Mouse (Mus musculus) T-cell, adult 2 months (primary cell): Measurements from ENCODE around the gene Dpt.
"Not testable (repeated sequence)": the region's sequence is repeated elsewhere in the genome, so short reads cannot be mapped to it uniquely, and the experiment has no call there.

Source experiments
- DNase-seq: peaks from one replicate; pipeline ENCODE4 v3.0.0; 2022; ENCODE audit warnings: low spot score

Gene Dpt

DNA sequence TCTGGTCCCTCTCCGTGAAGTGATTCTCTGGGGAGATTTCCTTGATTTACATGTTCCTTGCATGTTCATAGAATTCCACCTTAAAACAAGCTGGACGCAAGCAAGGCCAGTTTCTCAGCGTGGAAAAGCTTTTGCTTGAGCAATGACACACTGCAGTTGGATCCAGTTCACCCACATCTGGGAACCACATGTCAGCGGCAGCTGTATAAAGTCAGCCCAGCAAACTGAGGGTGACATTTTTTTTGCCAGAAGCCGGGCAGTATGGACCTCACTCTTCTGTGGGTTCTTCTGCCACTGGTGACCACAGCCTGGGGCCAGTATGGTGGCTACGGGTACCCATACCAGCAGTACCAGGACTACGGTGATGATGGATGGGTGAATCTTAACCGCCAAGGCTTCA, at the start of gene Dpt:
Dpt (plus strand) TSS at position 174 of the 400 bp plus-strand sequence.
- DNase-seq, result no peak

DNA sequence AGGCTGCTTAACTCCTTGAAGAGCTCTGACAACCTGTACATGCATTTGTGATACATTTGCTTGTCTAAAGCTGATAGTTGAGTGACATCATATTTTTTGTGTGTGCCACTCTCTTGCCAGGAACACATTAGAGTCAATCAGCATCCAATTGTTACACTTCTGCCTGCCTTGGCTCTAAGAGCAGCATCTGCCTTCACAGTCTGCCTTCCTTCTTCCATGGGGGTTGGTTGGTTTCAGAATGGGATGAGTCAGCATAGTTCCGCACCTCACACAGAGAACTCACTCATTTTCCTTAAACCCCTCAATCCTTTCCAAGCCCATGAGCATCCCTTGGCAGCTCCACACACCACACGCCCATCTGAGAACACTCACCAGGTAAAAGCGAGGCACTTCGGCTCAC, 42.7 kb upstream of the Dpt start:
- DNase-seq, result no peak

GRCm38 (mm10) chr1:164755671-164756070, 40.8 kb upstream of the Dpt start:
- no peak for DNase-seq

- DNase-seq, result no peak
These were observed 39.5 kb upstream of the Dpt start for GRCm38 (mm10) chr1:164756951-164757350.

GRCm38 (mm10) chr1:164758401-164758800, 38.0 kb upstream of the Dpt start:
- no peak for DNase-seq

DNA sequence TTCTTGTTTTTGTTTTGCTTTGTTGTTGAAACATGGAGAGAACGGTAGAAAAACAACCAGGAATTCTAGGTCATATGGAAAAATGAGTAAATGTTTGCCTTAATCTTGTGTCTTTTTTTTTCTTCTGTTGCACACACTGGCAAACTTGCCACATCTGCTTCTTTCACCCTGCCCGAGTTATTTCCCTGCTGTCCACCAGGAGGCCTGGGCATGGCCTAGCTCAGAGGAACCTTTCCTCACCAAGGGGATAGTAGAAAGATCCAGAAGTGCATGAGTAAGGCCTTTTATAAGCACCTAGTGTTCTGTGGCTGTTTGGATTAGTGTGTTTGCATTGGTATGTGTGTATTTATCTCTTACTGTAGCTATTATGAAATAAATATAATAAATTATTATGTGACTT, 34.2 kb upstream of the Dpt start:
- peak; percentile 10 for DNase-seq

DNA sequence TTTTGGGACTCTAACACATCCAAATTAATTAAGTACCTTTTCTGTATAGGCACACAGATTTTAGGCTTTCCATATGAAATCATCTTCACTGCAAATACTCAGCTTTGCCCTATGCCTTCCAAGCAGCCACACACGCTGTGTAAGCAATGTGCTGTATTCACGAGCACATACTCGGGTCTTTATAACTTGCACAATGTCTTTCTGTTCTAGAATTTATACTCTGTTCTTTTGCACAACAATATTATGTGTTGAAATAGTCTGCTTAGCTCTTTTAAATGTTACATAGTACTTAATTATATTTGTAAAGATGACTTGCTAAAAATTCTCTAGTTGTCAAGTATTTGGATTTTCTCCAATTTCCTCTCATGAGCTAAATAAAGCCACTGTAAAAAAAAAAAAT, 29.8 kb upstream of the Dpt start:
- no peak for DNase-seq

DNA sequence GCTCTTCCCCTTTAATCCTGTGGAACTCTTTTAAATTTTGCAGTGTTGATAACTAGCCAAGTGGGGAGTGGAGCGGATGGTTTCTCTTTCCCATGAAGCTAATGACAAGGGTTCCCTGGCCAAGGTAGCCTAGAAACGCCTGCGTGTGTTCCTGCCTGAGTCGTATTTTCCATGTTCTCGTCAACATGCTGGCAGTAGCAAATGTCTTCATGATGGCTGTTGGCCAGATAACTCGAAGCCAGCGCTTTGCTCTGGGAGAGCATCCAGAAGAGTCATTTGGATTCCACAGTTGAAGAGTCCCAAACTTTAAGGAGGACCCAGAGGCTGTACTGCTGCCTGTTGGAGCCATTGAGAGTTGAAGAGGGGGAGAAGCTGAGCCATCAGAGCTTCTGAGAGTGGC, 25.8 kb upstream of the Dpt start:
- no peak for DNase-seq

DNA sequence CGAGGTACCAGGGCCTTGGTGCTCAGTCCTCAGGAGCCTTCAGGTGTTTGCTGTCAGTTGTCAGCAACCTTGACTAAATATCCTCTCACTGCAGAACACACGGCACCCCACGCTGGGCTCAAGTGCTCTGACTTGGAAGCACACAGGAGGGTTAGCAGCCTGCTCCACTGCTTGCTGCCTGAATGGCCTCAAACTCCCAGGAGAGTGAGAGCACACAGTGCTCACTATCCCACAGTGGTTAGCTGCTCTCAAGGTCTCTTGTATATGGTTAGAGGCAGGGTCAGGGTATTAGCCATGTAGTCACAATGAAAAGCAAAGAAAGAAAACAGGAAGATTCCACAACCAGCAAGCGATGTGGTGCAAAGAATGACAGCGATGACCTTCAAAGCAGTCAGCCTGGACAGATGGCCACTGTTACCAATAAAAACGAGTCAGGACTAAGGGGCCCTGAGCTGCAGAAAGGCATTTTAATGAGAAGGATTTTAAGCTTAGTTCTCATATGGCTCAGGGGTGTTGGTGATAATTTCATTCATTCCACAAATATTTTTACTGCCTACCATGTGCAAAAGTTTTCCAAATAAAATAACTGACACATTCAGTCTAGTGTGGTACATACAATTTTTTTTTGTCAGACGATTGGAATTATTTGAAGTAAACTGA, 15.5 kb upstream of the Dpt start:
- no peak for DNase-seq

- no peak for DNase-seq
These were observed 10.3 kb upstream of the Dpt start for GRCm38 (mm10) chr1:164786165-164786564.

GRCm38 (mm10) chr1:164787771-164788170, 8.7 kb upstream of the Dpt start:
- DNase-seq, result no peak

DNA sequence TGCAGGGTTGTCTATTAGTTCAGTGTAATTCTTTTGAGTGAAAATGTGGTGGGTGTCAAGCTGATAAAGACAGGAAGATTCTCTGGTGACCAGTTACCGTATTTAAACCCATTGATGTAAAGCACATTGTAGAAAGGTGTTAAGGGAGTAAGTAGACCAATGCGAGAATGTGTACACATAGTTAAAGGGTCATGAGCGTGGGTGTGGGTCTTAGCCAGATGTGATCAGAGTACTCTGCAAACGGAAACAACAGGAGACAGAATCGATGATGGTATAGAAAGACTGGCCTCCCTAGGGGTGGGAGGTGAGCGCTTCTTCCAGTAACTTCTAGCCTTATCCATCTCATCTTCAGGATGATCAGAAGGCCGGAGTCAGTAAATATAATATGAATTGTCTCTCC, 8.2 kb upstream of the Dpt start:
- no peak for DNase-seq

DNA sequence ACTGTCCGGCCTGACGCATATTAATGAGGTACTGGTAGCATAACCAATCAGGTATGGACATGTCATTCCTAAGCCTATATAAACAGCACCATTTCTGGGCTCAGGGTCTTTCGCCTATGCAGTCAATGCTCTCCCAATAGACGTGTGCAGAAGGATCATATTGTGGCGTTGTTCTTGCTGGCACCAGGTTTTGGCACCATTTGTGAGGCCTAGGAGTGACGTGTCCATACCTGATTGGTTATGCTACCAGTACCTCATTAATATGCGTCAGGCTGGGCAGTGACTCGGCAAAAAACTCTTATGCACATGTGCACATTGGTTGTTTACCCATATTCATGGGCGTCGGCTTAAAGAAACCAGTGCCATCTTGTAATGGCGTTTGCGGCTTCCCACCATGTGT, 6.1 kb upstream of the Dpt start:
- not testable (repeated sequence) for DNase-seq

GRCm38 (mm10) chr1:164793049-164793448, 3.4 kb upstream of the Dpt start:
- no peak for DNase-seq

GRCm38 (mm10) chr1:164797746-164798285, 1.4 kb downstream of the Dpt start:
- DNase-seq, result no peak

DNA sequence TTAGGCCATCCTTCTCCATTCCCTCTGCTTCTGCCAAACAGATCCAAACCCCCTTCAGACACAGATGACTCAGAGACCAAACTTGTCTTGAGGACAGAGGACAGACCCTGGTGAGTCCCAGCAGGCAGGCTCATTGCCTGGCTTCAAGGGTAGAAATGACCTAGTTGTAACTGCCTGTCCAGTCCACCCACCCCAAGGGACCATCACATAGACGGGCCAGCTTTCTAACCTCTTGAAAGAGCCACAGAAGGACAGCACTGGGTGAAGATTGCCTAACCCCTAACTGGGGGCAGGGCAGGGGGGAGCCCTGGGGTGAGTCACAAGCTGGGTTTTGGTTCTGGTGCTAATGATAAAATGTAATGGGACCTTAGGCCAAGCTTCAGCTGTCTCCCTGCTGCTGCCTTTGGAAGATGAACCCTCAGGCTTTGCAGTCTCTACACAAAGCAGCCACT, 2.1 kb downstream of the Dpt start:
- DNase-seq, result no peak

GRCm38 (mm10) chr1:164799161-164799560, 2.7 kb downstream of the Dpt start:
- no peak for DNase-seq

- DNase-seq, result no peak
These were observed 7.8 kb downstream of the Dpt start for GRCm38 (mm10) chr1:164804277-164804676.

DNA sequence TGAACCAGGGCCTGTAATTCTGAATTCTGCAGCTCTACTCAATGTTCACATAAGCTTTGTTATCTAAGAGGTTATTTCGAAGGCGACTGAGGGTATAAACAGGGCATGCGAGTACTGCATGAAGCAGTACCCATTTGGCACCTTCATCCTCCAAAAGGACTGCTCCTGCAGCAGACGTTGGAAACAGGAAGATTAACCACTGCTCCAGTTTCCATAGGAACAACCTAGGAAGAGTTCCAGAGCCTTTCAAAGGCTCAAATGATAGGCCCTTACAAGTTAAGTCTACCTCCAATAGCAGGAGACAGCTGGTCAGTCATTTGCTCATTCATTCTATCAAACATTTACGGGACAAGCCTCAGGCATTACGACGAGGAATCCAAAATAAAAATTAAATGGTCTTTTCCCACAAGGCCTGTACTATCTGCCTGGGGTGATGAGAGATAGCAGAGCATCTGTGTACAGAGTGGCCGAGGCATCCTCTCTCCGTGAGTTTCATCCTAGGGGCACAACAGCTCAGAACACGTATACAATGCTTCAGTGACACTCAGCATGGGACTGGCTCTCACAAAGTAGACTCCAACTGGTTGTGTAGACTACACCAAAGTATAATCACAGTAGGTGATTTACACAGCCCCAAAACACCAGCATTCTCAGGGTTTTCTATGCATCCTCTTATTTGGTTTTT, 8.4 kb downstream of the Dpt start:
- no peak for DNase-seq

GRCm38 (mm10) chr1:164809371-164809770, 12.9 kb downstream of the Dpt start:
- no peak for DNase-seq

- DNase-seq, result no peak
These were observed 14.9 kb downstream of the Dpt start for GRCm38 (mm10) chr1:164811296-164811695.

- no peak for DNase-seq
These were observed 17.8 kb downstream of the Dpt start for GRCm38 (mm10) chr1:164814243-164814642.

GRCm38 (mm10) chr1:164815330-164815729, 18.9 kb downstream of the Dpt start:
- peak; percentile 67 for DNase-seq

- DNase-seq, result no peak
These were observed 20.9 kb downstream of the Dpt start for GRCm38 (mm10) chr1:164817331-164817730.
